Mouse (Mus musculus) G1E (cell line): ENCODE data around the gene Tmprss11g.

Source experiments
- CTCF ChIP-seq: IDR thresholded peaks from 2 replicates; pipeline ENCODE4 v1.5.1; 2012; ENCODE audit warnings: low read depth, low read length, inconsistent platforms, mixed read lengths
- GATA1 ChIP-seq: IDR thresholded peaks from 2 replicates; pipeline ENCODE4 v1.6.1; 2012; ENCODE audit warnings: borderline replicate concordance, low read length, inconsistent platforms, mixed read lengths
- GATA2 ChIP-seq: IDR thresholded peaks from 2 replicates; pipeline ENCODE4 v1.6.1; 2012; ENCODE audit warnings: low read depth, low read length, inconsistent platforms, borderline replicate concordance
- POLR2AphosphoS5 ChIP-seq: IDR thresholded peaks from 2 replicates; pipeline ENCODE4 v1.6.1; 2012; ENCODE audit warnings: low read depth, low read length, inconsistent platforms; ENCODE audit not compliant: insufficient replicate concordance
- TAL1 ChIP-seq: conservative IDR thresholded peaks from 2 replicates; pipeline ENCODE4 v1.6.1; 2012; ENCODE audit warnings: low read depth, low read length, inconsistent platforms, mixed read lengths

GRCm38 (mm10) chr5:86493453-86493852 is 24.9 kb downstream of the Tmprss11g start:
- TF ChIP-seq CTCF, result no peak
- no peak for TF ChIP-seq TAL1
- TF ChIP-seq POLR2AphosphoS5, result no peak
- no peak for TF ChIP-seq GATA1
- TF ChIP-seq GATA2, result no peak
